Mouse (Mus musculus): Measurements from ENCODE around the gene Bmp2.

Gene Bmp2

GRCm38 (mm10) chr2:133565424-133565823 is 13.5 kb downstream of the Bmp2 start:
- in situ Hi-C loops (cut with MboI, MseI): loop anchor here (25.0 kb wide), 1 partner anchor 922 kb away; no protein-coding TSS in a partner anchor

DNA sequence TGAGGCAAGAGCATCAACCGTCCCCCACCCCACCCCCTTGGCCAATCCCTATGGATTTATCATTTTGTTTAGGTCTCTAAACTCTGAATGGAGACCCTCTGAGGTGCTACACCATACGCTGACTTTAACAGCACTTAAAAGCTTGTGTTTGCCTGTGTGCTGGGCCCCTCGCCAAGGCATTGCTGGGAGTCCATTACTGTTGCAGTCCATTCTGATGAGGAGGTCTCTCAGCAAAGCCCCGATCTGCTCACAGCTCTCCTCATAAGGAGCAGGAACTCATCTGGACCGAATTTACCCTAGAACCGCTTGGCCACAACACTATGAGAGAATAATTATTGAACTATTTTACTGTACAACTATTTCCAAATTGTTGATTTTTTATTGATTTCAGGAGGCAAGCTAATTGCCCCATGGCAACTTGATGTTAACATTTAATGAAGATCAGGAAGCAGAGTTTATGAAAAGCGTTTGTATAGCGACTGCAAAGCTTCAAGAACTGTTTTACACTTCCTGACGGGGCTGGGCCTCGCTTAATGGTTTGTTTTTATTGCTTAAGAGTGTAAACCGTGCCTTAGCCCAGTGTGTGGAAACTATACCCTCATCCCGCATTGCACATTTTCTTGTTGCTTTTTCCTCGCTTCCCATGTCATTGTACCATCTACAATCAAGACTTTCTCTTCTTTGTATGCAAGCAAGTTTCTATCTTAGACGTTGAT is 14.2 kb downstream of the Bmp2 start:
- in situ Hi-C loops (cut with MboI, MseI): loop anchor here (25.0 kb wide), 1 partner anchor 921 kb away; no protein-coding TSS in a partner anchor

- in situ Hi-C loops (cut with MboI, MseI): no loop called here
Measured at GRCm38 (mm10) chr2:133591562-133592255, 39.8 kb downstream of the Bmp2 start.

Measured in T-helper 2 cell (primary cell).